Mouse (Mus musculus): Measurements from ENCODE around the gene Foxp1. TPM values are rescaled to one million over a fixed set of nuclear protein-coding genes. Genes with fewer than 3 reads are reported as not detected.

Foxp1 gene
- polyA plus RNA-seq, 1 experiment, result 162 TPM

- no peak for DNase-seq (ENCODE audit: low read depth in 1 of 2, low spot score in 2 of 2)
Measured at GRCm38 (mm10) chr6:99344966-99345365, 177.6 kb downstream of the Foxp1 start.

DNA sequence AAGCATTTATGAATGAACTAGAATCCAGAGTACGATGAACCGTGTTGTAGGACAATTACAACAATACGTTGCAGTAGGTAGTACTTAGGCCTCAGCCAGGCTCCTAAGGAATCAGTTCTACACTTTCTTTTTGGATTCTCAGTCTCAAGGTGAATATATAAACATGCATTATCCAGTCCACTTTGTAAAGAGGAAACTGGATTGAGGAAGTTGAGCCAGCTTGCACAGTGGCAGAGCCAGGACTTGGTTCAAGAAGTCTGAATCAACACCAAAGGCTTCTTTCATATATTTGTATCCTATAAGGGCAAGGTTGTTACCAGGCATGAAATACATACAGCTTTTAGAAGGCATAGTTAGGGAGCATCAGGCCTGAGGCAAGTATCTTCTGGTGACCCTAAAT lies 178.2 kb downstream of the Foxp1 start:
- H3K27ac ChIP-seq (ENCODE audit: insufficient read depth, low read length), result no peak overlapping the region
- TF ChIP-seq CTCF (IDR thresholded peaks at IDR 0.05; ENCODE audit: extremely low read depth, insufficient read depth, insufficient read length, insufficient replicate concordance) (no peak), POLR2A (IDR thresholded peaks at IDR 0.05; ENCODE audit: low read depth, low read length) (no peak)
- peaks cover 5% of the 10 kb centered on the region for H3K4me1 ChIP-seq (ENCODE audit: control insufficient read depth, insufficient read depth, insufficient read length)
- H3K36me3 ChIP-seq (ENCODE audit: control insufficient read depth, insufficient read depth, low read length), result no peaks in the 10 kb centered on the region
- no peak overlapping the region for H3K4me3 ChIP-seq (ENCODE audit: extremely low read depth, insufficient read depth, insufficient read length)
- H3K27me3 ChIP-seq (ENCODE audit: control insufficient read depth, insufficient read depth, low read length), result no peaks in the 10 kb centered on the region
- no peak for DNase-seq (ENCODE audit: low read depth in 1 of 2, low spot score in 2 of 2)
- WGBS, result 95% methylated on average over 3 of the region's 3 CpGs

More at GRCm38 (mm10) chr6:99344966-99345365, 177.6 kb downstream of the Foxp1 start:
- no peak overlapping the region for H3K4me3 ChIP-seq (ENCODE audit: extremely low read depth, insufficient read depth, insufficient read length)
- H3K36me3 ChIP-seq (ENCODE audit: control insufficient read depth, insufficient read depth, low read length), result no peaks in the 10 kb centered on the region
- H3K4me1 ChIP-seq (ENCODE audit: control insufficient read depth, insufficient read depth, insufficient read length), result peaks cover 2% of the 10 kb centered on the region
- TF ChIP-seq POLR2A (IDR thresholded peaks at IDR 0.05; ENCODE audit: low read depth, low read length) (no peak), CTCF (IDR thresholded peaks at IDR 0.05; ENCODE audit: extremely low read depth, insufficient read depth, insufficient read length, insufficient replicate concordance) (no peak)
- 96% methylated on average over 7 of the region's 7 CpGs for WGBS
- H3K27ac ChIP-seq (ENCODE audit: insufficient read depth, low read length), result no peak overlapping the region
- H3K27me3 ChIP-seq (ENCODE audit: control insufficient read depth, insufficient read depth, low read length), result no peaks in the 10 kb centered on the region

- Histone ChIP-seq H3K27me3 (ENCODE audit: control insufficient read depth, insufficient read depth, low read length) (no peaks in the 10 kb centered on the region), H3K27ac (ENCODE audit: insufficient read depth, low read length) (no peak overlapping the region), H3K4me1 (ENCODE audit: control insufficient read depth, insufficient read depth, insufficient read length) (peaks cover 9% of the 10 kb centered on the region), H3K36me3 (ENCODE audit: control insufficient read depth, insufficient read depth, low read length) (no peaks in the 10 kb centered on the region), H3K4me3 (ENCODE audit: extremely low read depth, insufficient read depth, insufficient read length) (no peak overlapping the region)
- no peak for DNase-seq (ENCODE audit: low read depth in 1 of 2, low spot score in 2 of 2)
- 87% methylated on average over 3 of the region's 3 CpGs for whole genome bisulfite sequencing
- TF ChIP-seq CTCF (IDR thresholded peaks at IDR 0.05; ENCODE audit: extremely low read depth, insufficient read depth, insufficient read length, insufficient replicate concordance) (no peak), POLR2A (IDR thresholded peaks at IDR 0.05; ENCODE audit: low read depth, low read length) (no peak)
Measured at GRCm38 (mm10) chr6:99343815-99344214, 178.7 kb downstream of the Foxp1 start.

DNA sequence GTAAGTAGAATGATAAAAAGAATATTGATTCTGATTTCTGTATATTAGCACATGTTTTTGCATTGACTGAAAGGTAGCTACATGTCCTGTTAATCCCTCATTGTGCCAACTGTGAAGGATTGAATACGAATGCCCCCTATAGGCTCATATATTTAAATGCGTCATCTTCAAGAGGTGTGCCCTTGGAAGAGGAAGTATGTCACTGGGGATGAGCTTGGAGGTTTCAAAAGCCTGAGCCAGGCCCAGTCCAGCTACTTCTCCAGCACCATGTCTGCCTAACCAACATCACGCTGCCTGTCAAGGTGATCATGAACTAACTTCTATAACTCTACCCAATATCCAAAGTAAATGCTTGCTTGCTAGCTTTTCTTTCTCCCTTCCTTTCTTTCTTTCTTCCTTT lies 180.1 kb downstream of the Foxp1 start:
- DNase-seq (ENCODE audit: low read depth in 1 of 2, low spot score in 2 of 2), result no peak
- 75% methylated on average over 3 of the region's 3 CpGs for WGBS
- Histone ChIP-seq H3K36me3 (ENCODE audit: control insufficient read depth, insufficient read depth, low read length) (no peaks in the 10 kb centered on the region), H3K27ac (ENCODE audit: insufficient read depth, low read length) (no peak overlapping the region), H3K4me3 (ENCODE audit: extremely low read depth, insufficient read depth, insufficient read length) (no peak overlapping the region), H3K4me1 (ENCODE audit: control insufficient read depth, insufficient read depth, insufficient read length) (peaks cover 16% of the 10 kb centered on the region), H3K27me3 (ENCODE audit: control insufficient read depth, insufficient read depth, low read length) (no peaks in the 10 kb centered on the region)
- TF ChIP-seq CTCF (IDR thresholded peaks at IDR 0.05; ENCODE audit: extremely low read depth, insufficient read depth, insufficient read length, insufficient replicate concordance), result no peak
- TF ChIP-seq POLR2A (IDR thresholded peaks at IDR 0.05; ENCODE audit: low read depth, low read length), result no peak

DNA sequence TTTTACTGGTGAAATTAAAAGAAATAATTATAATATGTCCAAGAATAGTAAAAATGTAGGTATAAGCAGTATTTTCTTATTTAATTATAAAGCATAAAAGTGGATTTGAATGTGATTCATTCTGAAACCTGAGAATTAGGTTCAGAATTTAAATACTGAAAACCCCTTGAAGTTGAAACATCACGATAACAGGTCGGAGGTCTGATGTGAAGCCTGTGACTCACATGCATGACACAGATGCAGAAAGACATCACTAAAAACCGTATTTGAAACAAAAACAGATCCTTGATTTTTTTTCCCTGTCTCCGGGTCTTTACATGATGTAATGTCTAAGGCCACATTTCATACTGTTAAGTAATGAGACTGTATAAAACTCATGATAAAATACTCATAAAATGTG lies 181.6 kb downstream of the Foxp1 start:
- TF ChIP-seq POLR2A (IDR thresholded peaks at IDR 0.05; ENCODE audit: low read depth, low read length) (no peak), CTCF (IDR thresholded peaks at IDR 0.05; ENCODE audit: extremely low read depth, insufficient read depth, insufficient read length, insufficient replicate concordance) (no peak)
- H3K27ac ChIP-seq (ENCODE audit: insufficient read depth, low read length), result no peak overlapping the region
- no peak overlapping the region for H3K4me3 ChIP-seq (ENCODE audit: extremely low read depth, insufficient read depth, insufficient read length)
- no peak for DNase-seq (ENCODE audit: low read depth in 1 of 2, low spot score in 2 of 2)
- peaks cover 16% of the 10 kb centered on the region for H3K4me1 ChIP-seq (ENCODE audit: control insufficient read depth, insufficient read depth, insufficient read length)
- 50% methylated on average over 4 of the region's 4 CpGs for WGBS
- no peaks in the 10 kb centered on the region for H3K36me3 ChIP-seq (ENCODE audit: control insufficient read depth, insufficient read depth, low read length)
- no peaks in the 10 kb centered on the region for H3K27me3 ChIP-seq (ENCODE audit: control insufficient read depth, insufficient read depth, low read length)

DNA sequence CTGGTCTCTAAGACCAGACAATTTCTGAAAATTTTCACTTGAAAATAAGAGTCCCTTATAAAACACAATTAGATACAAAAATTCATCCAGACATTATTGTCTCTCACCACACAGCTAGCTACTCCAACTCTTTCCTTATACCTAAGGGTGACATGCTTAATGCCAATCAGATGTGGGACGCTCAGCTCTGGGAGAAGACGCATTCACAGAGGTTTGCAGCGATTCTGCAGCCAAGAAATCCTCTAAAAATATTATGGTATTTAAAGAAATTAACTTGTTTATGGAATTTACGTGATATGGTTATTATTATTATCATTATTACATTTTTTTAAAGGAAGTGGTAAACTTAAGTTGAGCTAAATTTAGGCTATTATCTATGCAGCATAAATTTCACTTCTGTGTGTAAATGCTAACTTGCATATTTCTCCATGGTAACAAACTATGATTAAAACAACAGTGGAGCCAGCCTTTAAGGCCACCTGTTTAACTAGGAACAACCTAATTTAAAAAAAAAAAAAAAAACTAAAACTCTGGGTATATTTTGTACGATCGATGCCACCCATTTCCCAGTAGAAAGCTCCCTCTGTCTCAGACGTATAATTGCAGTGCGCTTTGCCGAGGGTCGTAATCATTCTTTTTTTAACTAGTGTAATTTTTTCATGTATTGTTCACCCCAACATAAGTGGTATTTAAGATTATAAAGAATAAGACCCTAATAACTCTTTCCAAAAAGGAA lies 182.4 kb downstream of the Foxp1 start:
- H3K4me3 ChIP-seq (ENCODE audit: extremely low read depth, insufficient read depth, insufficient read length), result no peak overlapping the region
- no peak for DNase-seq (ENCODE audit: low read depth in 1 of 2, low spot score in 2 of 2)
- whole genome bisulfite sequencing, result 42% methylated on average over 10 of the region's 10 CpGs
- H3K27ac ChIP-seq (ENCODE audit: insufficient read depth, low read length), result peak overlapping the region; percentile 92
- no peak for TF ChIP-seq CTCF (IDR thresholded peaks at IDR 0.05; ENCODE audit: extremely low read depth, insufficient read depth, insufficient read length, insufficient replicate concordance)
- no peaks in the 10 kb centered on the region for H3K36me3 ChIP-seq (ENCODE audit: control insufficient read depth, insufficient read depth, low read length)
- H3K27me3 ChIP-seq (ENCODE audit: control insufficient read depth, insufficient read depth, low read length), result no peaks in the 10 kb centered on the region
- peaks cover 19% of the 10 kb centered on the region for H3K4me1 ChIP-seq (ENCODE audit: control insufficient read depth, insufficient read depth, insufficient read length)

DNA sequence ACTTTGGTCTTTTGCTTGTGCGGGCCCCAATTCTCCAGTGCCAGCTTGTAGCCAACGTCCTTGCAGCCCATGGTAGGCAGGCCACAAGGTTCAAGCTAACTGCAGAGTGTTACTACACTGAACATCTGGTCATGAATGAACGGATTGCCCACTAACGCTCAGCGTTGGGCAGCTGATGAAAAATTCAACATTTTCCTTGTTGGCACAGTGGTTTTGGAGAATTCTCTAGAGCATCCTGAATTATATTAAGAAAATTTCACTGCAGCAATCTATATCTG lies 183.2 kb downstream of the Foxp1 start:
- no peak for DNase-seq (ENCODE audit: low read depth in 1 of 2, low spot score in 2 of 2)
- Histone ChIP-seq H3K4me3 (ENCODE audit: extremely low read depth, insufficient read depth, insufficient read length) (peak overlapping the region; percentile 37; the same call in 1 of the 2 replicates), H3K4me1 (ENCODE audit: control insufficient read depth, insufficient read depth, insufficient read length) (peaks cover 19% of the 10 kb centered on the region), H3K27me3 (ENCODE audit: control insufficient read depth, insufficient read depth, low read length) (no peaks in the 10 kb centered on the region), H3K27ac (ENCODE audit: insufficient read depth, low read length) (peak overlapping the region; percentile 92), H3K36me3 (ENCODE audit: control insufficient read depth, insufficient read depth, low read length) (no peaks in the 10 kb centered on the region)
- TF ChIP-seq POLR2A (IDR thresholded peaks at IDR 0.05; ENCODE audit: low read depth, low read length) (no peak), CTCF (IDR thresholded peaks at IDR 0.05; ENCODE audit: extremely low read depth, insufficient read depth, insufficient read length, insufficient replicate concordance) (no peak)
- WGBS, result 16% methylated on average over 5 of the region's 5 CpGs
